Mouse (Mus musculus) embryo, embryonic 10 days (tissue): ENCODE results near the gene 9130409I23Rik.

Experiments
- DNase-seq: peaks from one replicate; pipeline ENCODE4 v3.0.0-alpha.2; 2015; ENCODE audit warnings: low spot score

9130409I23Rik gene

DNA sequence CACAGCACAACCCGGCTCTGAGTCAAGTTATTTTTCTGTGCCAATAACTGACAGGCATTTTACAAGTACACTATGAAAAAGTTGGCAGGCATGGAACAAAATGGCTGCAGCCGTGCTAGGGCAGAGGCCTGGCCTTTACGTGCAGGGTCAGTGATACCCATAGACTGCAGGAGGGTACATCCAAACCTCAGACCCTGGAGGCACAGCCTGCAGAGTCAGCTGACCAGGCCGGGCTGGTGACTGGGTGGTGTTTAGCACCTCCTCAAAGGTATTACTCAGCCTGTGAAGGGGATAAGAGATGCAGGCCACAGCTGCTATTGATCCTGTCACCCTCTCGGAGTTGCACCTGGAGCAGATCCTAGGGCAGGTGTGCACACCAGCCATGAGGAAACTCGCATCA is at the start of gene 9130409I23Rik:
TSS of gene 9130409I23Rik (plus strand) at position 301 of the 400 bp plus-strand sequence.
- DNase-seq, result no peak

DNA sequence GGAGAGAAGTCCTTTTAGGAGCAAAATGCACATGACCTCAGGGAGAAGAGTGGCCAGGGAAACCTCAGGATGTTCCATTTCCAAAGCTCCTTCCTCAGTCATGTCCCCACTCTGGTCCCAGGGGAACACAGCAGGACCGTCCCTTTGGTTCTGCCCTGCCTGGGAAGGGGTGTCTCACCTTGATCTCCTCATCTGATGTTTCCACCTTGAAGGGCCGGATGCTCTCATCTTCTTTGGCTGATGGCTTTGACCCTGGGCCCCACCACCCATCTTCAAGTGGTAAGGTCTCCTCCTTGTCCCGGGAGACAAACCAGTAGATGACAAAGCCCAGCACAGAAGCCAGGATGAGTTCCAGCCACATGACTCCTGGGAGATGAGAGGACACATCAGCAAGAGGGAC is 49.4 kb upstream of the 9130409I23Rik start:
- DNase-seq, result no peak

DNA sequence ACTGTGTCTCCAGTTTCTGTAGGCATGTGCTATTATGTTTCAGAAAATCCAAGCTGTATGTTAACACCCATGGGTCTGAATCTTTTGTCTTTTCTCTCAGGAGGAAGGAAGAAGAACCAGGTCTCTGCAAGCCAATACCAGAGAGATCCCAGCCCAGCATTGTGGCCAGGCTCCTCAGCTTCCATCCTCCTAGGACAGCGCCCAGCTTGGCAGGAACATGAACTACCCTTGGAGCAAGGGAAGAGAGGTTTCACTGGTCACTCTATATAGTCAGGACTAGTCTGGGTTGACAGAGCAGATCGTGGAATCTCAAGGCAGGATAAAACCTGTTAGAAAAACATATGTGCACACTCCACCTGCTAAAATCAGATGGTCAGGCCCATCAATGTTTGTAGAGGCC is 47.2 kb upstream of the 9130409I23Rik start:
- no peak for DNase-seq

GRCm38 (mm10) chr1:181005331-181005730 is 45.7 kb upstream of the 9130409I23Rik start:
- DNase-seq, result no peak

- peak; percentile 2 for DNase-seq
Observed at GRCm38 (mm10) chr1:181007831-181008230, 43.2 kb upstream of the 9130409I23Rik start.

GRCm38 (mm10) chr1:181008266-181008665 is 42.8 kb upstream of the 9130409I23Rik start:
- DNase-seq, result no peak

- no peak for DNase-seq
Observed at GRCm38 (mm10) chr1:181009011-181009590, 41.9 kb upstream of the 9130409I23Rik start.

DNA sequence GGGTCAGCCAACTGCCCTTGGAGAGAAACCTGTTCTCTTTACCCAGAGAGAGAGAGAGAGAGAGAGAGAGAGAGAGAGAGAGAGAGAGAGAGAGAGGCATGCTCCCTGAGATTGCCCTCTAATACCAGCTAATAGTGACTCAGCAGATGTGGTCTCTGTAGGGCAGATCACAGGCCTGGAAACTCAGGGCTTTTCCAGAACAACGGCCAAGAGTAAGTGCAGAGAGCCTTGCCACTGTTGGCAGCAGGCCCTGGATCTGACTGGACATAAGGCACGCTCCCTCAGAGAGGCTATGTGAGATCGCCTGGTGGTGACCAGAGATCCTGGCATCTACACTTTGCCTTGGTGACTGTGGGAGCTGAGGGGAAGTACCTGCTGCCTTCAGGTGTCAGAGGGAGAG is 41.3 kb upstream of the 9130409I23Rik start:
- no peak for DNase-seq

GRCm38 (mm10) chr1:181010171-181010932 is 40.7 kb upstream of the 9130409I23Rik start:
- DNase-seq, result no peak

- DNase-seq, result no peak
Observed at GRCm38 (mm10) chr1:181011601-181012000, 39.4 kb upstream of the 9130409I23Rik start.

DNA sequence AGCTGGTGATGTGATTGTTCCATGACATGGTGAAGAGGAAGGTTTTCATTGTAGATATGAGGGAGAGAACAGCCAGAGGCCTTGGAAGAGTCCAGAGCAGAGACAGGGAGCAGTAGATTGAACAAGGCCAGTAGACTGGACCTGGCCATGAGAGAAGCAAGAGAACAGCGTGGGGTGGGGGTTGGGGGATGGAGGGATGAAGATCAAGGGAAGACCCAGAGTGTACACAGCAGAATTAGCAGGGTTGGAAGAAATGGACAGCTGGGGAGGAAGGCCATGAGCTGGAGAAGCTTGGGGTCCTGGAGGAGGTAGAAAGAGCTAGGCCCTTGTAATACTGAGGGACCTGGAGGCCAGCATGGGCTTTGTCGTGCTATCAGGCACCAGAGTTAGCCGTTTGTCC is 38.6 kb upstream of the 9130409I23Rik start:
- DNase-seq, result no peak

DNA sequence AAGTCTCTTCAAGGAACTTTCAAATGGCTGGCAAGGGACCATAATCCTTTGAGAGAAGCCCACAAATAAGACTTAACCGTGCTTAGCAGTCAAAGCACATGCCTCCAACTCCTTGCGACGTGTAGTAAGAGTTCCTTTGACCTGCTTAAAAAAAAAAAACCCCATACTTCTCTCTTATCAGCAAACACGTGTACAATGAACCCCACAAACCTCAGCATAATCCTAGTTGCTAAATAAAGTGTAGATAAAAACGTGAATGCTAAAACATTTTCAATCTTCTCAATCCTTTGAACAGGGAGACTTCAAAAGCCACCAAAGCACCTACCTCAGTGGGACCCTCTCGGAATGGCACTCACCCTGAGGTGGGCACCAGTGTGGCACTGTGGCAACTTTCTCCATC is 37.6 kb upstream of the 9130409I23Rik start:
- DNase-seq, result no peak

DNA sequence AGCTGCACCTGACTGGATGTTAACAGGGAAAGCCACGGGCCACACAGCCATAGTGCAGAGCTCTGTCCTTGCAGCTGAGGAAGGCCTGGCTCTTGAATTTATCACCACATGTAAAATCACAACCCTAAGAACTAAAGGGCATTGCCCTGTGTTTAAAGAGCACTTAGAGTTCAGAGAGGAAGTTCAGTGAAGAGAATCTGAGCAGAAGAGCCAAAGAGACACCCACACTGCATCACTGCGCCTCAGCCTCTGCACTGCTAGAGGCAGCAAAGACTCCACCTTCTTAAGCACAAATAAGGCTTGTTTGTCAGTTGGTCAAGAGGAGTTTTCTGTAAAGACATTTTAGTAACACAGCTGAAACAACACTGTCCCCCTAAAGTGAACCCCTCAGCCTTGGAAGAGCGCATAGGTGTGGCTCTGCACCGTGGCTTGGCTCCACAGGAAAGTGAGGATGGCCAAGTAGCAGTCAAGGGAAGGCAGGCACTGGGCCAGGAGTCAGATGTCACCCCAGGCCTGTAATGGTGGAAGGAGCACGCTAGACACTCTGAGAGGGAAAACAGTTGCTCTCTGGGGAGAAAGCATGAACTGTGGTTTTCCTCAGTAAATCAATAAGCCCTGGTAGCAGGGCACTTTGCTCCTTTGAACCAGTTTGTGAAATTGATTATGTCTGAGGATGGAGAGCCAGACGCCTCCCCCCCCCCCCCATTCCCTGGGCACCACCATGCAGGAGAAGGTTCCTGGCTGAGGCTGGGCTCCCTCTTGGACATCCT is 36.1 kb upstream of the 9130409I23Rik start:
- DNase-seq, result no peak

DNA sequence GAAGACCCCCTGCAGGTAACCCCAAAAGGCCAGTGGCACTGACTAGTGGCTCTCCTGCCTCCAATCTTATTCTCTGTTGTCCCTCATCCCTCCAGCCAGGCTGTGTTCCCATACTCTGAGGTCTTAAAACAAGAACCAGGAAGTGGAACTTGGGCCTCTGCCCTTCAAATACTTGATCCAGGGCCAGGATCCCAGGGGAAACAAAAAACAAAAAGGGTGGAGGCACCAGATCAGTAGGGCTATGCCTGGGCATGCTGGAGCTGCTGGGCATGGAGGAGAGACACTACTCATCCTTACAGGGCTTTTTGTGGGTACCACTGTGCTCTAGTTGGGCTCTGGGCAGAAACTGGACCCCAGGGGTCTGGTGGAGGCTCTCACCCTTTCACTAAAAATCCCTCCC is 35.5 kb upstream of the 9130409I23Rik start:
- DNase-seq, result no peak

DNA sequence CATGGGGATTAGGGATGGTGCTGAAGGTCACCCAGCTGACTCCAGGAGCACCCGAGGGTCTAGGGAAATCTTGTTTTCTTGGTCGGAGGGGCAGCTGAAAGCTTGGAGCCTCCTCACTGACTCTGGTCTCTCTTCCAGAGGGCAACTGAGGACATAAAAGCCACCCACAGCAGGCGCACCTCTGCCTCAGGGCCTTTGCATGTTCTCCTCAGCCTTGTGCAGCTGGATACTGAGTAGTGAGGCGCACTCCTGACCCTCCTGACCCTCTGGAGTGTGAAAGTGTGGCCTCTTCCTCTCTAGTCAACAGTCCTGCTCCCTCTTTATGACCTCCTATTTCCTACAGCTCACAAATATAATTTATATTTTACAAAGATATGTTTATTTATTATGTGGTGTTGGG is 35.0 kb upstream of the 9130409I23Rik start:
- DNase-seq, result no peak

DNA sequence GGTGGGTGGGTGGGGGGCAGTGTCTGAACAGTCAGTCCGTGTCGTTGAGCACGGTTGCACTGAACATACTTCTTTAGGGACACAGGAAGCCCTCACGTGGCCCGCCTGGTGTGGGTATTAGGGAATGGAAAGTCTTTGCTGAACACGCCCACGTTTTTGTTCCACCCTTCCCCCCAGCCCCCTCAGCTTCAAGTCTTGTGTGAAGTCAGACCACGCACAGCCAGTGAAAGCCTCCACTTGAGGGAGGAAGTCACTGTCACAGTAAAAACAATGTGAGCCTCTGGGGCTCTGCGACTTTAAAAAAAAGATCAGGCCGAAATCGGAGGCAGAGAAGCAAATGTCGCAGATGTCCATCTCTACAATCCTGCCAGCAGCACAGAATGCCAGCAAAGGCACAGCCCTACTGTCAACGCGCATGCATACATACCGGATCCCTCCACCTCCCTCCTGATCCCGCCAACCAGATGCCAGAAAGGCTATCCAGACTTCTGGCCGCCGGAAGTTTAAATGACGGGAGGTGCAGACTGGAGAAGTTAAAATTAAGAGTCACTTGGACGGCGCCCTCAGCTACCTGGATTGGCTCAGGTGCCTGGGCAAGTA is 34.4 kb upstream of the 9130409I23Rik start:
- DNase-seq, result peak; percentile 69

DNA sequence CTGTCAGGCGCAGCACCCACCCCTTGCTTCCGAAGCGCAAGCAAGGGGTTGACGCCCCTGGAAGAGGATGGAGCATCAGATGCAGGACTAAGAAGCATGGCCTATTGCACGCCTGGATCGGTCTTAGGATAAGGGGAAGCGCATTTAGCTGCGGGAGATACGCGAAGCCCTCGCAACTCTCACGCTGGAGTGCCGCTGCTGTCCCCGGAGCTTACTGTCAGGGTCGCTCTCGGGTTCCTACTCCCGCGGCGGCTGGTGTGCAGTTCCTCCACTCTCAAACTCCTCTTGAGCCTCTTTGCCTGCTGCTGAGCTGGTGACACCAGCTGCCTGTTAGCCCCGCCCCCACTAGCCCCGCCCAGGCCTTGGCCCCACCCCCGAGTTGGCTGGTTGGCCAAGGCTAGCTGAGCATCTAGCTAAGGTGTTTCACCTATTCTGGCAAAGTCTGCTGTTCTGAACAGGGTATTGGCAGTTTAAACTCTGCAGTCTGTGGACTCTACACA is 33.8 kb upstream of the 9130409I23Rik start:
- DNase-seq, result peak; percentile 57

- DNase-seq, result no peak
Observed at GRCm38 (mm10) chr1:181017890-181018420, 33.1 kb upstream of the 9130409I23Rik start.

DNA sequence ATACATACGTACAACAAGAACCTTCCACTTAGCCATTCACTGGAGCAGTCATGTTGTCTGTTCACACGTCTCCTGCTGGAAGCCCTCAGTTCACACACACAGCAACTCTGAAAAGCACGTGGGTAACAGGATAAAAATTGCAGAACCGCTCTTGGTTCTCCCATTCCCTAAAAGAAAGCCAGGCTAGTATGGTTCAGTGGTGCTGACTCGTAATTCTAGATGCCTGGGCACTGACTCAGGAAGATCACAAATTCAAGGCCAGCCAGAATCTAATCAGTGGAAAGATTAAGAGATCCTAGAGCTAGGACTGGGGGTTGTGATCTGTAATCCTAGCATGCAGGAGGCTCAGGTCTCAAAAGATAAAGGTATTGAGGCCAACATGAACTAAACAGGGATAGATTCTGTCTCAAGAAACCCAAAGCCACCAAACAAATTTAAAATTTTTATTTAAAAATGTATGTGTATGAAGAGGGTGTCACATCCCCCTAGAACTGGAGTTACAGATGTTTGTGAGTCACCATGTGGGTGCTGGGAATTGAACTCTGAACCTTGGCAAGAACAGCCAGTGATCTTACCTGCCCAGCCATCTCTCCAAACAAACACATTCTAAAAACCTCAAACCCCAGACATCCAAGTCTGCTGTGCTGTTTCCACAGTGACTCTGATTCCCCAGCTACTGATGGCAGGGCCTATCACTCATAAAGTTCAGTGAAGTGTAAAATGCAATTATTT is 30.1 kb upstream of the 9130409I23Rik start, which contains the start of gene Ephx1:
TSS of gene Ephx1 (minus strand) at position 149 of the 732 bp plus-strand sequence.
- DNase-seq, result no peak

DNA sequence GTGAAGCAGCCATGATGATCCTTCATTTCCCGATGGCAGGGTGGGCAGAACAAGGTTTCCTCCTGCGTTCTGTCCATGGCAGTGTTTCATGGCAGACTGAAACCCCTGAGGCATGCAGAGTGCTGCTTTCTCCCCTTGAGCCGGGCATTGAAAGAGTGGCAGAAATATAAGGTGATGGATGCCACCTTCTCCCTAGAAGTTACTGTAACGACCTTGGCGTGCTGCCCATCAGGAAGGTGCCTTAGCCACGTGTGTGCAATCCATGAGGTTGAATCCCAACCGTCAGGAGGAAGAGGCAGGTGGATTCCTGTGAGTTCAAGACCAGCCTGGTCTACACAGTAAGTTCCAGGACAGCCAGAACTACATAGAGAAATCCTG is 29.6 kb upstream of the 9130409I23Rik start:
- no peak for DNase-seq

DNA sequence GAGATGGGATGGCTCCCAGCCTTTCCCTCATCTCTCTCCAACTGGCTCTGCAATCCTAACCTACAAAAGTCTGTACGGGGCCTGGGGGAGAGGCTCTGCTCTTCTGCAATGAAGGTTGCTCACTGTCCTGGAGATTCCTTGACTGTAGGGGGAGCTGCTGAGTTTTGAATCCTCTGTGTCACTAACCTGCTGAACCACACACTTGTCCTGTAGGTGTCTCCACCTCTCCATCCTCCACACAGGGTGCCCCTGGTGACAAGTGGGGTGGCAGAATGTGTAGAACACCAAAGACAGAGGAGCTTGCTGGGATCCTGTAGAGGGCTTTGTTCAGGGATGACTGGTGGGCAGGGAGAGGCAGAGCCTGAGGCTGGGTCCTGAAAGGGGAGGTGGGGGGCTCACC is 28.8 kb upstream of the 9130409I23Rik start:
- DNase-seq, result peak; percentile 71
